Mouse (Mus musculus) mature B cell (primary cell): ENCODE data around the gene Dll4.

Experiments
- in situ Hi-C: fragments of 300-500 bp; cut with MboI; formaldehyde crosslinking; loops from 2 replicates; pipeline ENCODE4 v1.14.3; 2019

Gene Dll4

GRCm38 (mm10) chr2:119325568-119326143 is at the start of gene Dll4:
Gene Dll4 (plus strand): TSS chr2:119325784.
- in situ Hi-C loops: no loop called here

- in situ Hi-C loops: no loop called here
Observed at GRCm38 (mm10) chr2:119276926-119277325, 48.7 kb upstream of the Dll4 start.

GRCm38 (mm10) chr2:119277810-119278209 is 47.8 kb upstream of the Dll4 start:
- in situ Hi-C loops: no loop called here

DNA sequence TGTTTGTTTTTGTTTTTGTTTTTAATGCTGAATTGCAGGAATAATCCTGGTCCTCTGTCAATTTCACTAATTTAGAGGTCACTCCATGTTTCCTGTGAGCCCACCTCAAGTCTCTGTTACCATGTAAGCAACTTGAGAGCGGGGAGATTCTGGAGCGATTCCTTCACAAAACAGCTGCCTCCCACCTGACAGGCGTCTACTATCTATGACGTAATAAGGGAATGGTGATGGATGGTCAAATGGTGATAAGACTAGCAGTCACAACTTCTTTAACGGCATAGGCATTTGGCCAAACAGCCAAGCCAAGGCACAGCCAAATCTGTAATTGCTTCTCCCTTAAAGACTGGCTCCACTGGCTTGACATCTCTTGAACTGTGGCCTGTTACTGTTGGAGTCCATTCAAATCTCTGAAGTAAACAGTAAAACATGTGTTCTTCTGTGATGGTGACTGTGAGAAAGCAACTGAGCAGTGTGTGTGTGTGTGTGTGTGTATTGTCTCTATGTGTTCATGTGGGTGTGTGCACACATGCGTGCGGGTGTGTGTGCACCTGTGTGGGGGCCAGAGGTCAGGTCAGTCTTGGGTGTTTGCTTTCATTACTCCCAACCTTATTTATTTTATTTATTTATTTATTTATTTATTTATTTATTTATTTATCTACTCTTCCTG is 43.6 kb upstream of the Dll4 start:
- in situ Hi-C loops: no loop called here

DNA sequence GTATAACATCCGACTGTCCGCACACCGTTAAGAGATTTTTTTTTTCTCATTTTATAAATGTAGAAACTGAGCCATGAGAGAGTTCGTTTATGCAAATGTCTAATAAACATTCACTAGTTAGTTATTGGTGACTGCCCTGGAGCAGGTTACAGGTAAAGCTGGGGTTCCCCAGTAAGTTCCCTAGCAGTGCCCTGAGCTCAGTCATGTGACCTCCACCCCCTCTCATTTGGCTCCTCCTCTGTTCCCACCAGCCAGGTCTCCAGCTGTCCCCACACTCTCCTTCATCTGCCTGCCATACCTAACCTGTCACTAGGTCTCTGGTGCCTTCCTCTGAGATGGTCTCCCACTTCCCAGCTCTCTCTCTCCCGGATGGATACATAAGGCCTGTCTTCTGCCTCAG is 38.2 kb upstream of the Dll4 start:
- in situ Hi-C loops: no loop called here

DNA sequence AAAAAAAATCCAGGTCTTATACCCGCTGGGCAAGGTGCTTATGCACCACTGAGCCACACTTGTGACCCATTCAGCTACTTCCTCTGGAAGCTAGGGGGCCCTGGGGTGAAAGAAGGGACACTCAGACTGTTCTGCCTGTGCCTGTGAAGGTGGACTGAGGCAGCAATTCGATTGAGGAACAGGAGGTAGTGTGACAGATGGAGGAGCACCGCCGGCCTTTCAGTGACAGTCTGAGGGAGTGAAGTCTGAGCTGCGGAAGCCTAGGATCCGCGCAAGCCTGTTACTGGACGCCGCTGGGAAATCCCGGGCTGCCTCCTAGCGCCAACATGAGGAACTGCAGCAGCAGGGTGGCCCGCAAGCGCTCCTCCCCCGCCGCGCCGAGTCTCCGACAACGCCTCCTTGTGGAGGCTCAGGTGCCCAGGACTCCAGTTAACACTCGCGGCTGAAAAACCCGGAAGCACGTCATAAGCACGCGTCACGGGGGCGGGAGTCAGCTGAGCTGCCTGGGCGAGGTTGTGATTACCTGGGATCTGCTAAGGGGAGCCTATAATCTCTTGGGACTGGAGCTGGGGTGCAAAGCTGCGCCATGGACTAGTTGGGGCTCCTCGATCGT is 37.2 kb upstream of the Dll4 start, which contains the start of gene Vps18:
Gene Vps18 (plus strand): TSS at position 471 of the 613 bp plus-strand sequence.
- in situ Hi-C loops: no loop called here

DNA sequence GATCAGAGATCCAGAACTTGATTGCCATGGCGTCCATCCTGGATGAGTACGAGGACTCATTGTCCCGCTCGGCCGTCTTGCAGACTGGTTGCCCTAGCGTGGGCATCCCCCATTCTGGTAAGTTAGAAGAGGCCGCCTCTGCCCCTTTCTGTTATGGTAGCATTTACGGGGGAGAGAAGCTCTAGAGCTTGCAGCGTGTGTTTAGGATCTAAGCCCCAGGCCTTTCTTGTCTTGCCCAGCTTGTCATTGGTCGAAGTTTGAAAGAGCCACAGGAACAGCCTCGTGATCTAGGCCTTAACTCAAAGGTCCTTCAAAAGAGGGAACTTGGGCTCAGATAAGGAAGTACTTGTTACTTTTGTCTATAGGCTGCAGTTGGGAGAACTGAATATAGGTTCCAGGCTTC is 36.6 kb upstream of the Dll4 start:
- in situ Hi-C loops: no loop called here

- in situ Hi-C loops: no loop called here
Observed at GRCm38 (mm10) chr2:119292281-119292680, 33.3 kb upstream of the Dll4 start.

DNA sequence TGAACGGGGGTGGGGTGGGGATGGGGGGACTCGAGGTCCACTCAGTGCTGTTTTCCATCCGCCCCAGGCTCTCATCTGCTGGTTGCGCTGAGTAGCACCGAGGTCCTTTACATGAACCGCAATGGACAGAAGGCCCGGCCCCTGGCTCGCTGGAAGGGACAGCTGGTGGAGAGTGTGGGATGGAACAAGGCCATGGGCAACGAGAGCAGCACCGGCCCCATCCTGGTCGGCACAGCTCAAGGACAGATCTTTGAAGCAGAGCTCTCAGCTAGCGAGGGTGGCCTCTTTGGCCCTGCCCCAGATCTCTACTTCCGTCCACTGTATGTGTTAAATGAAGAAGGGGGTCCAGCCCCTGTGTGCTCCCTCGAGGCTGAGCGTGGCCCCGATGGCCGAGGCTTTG is 32.7 kb upstream of the Dll4 start:
- in situ Hi-C loops: no loop called here

- in situ Hi-C loops: no loop called here
Observed at GRCm38 (mm10) chr2:119293311-119293710, 32.3 kb upstream of the Dll4 start.

DNA sequence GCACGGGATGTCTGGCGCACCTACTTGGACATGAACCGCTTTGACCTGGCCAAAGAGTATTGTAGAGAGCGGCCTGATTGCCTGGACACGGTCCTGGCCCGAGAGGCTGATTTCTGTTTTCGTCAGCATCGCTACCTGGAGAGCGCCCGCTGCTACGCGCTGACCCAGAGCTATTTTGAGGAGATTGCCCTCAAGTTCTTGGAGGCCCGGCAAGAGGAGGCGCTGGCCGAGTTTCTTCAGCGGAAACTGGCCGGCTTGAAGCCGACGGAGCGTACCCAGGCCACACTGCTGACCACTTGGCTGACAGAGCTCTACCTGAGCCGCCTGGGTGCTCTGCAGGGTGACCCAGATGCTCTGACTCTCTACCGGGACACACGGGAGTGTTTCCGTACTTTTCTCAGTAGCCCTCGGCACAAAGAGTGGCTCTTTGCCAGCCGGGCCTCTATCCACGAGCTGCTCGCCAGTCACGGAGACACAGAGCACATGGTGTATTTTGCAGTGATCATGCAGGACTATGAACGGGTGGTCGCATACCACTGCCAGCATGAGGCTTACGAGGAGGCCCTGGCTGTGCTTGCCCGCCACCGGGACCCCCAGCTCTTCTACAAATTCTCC is 31.7 kb upstream of the Dll4 start:
- in situ Hi-C loops: no loop called here

- in situ Hi-C loops: no loop called here
Observed at GRCm38 (mm10) chr2:119294411-119294810, 31.2 kb upstream of the Dll4 start.

DNA sequence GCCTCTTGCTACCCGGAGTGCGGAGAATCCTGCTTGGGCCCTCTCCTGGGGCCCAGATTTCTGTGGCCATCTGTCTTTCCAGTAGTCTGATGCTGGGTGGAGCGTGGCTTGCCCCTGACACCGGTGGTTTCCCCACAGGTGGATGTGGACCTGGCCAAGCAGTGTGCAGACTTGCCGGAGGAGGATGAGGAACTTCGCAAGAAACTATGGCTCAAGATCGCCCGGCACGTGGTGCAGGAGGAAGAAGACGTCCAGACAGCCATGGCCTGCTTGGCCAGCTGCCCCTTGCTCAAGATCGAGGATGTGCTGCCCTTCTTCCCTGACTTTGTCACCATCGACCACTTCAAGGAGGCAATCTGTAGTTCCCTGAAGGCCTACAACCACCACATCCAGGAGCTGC is 28.8 kb upstream of the Dll4 start:
- in situ Hi-C loops: no loop called here

DNA sequence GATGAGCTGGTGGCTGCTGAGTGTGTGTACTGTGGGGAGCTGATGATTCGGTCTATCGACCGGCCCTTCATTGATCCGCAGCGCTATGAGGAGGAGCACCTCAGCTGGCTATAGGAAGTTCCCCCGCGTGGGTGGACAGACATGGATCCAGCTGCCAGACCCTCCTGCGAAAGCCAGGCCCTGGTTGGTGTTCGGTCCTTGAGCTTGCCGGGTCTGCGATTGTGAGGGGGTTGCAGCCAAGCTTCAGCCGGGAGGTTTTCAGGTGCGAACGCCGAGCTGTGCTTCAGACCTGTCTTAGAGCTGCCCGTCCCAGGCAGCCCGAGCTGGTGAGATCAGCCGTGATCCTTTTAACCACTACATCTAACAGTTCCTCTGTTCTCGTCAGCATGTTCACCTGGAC is 28.1 kb upstream of the Dll4 start:
- in situ Hi-C loops: no loop called here

DNA sequence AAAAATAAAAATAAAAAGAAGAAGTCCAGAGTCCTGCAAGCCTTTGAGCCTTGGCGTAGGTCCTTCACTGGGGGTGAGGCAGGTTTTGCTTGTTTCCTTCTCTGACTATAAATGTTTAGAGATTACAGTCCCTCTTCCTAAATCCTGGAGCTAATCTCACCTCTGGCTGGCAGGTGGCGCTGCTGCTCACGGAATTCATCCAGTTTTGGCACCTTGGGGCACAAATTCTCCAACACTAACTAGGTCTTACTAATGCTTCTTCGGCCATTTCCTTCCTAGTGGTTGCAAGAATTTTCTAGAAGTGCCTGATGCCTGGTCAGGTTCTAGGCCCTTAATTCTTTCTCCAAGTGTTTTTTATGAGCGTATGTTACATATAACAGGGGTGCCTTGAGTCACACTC is 27.3 kb upstream of the Dll4 start:
- in situ Hi-C loops: no loop called here

- in situ Hi-C loops: no loop called here
Observed at GRCm38 (mm10) chr2:119298839-119299238, 26.7 kb upstream of the Dll4 start.

DNA sequence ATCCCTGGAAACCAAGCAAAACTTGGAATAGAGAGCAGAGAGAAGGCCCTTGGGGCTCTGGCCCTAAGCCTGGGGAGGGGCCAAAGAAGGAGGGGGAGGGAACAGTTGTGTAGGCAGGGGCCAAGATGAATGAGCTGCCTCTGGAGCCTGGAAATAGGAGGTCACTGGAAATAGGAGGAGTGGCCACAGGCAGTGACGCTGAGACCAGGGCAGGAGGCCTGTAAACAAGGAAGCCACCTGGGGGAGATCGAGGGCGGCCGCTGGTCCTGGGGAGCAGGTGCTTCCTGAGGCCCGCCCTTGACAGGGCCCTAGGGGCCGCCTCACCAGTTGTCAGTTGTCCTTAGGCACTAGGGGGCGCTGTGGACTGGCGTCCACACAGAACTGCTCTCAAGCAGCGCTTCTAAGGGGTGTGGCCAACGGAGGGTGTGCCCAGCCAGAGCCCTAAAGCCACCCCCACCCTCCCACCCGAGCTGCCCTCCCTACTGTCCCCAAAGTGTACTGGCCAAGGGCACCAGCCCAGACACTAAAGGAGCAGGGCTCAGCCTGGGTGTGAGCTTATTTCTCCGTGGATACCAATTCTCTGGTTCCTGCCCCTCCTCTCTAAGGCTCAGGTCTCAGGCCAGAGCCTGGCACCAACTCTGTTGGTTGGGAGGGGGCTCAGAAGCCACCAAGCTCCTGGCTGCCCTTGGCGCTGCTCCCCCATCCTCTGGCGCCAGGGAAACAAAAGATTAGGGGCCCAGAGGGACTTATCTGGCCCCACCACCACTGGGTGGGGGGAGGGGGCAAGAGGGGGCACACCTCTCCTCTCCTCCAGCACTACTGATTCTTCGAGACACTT is 25.4 kb upstream of the Dll4 start:
- in situ Hi-C loops: no loop called here

DNA sequence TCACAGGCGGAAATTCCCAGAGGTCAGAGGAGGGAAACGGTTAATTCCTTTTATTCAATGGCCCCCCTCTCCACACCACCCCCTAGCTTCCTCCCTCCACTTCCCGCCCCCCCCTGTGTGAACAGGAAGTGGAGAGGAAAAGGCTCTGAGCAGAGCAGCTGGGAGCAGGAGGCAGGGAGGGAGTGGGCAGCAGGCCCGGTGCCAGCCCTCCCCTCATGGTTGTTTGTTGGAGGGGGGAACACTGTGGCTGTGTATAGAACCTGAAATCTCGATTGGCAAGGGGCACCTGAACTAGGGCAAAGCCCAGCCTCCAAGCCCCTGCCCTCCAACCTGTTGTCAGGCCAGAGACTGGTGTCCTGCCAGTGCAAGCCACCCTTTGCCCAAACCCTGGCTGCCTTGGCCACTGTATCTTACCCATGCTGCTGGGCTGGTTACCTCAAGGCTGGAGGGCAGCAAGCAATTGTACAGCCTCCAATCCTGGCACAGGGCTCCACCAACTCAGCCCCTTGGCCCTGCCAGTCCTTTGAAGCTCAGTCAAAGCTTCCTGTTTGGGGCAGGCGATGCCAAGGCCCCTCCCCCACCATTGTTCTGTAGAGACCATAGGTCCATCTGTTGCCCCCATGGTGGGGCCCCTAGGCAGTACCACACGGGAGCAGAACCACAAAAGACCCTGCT is 24.6 kb upstream of the Dll4 start:
- in situ Hi-C loops: no loop called here

DNA sequence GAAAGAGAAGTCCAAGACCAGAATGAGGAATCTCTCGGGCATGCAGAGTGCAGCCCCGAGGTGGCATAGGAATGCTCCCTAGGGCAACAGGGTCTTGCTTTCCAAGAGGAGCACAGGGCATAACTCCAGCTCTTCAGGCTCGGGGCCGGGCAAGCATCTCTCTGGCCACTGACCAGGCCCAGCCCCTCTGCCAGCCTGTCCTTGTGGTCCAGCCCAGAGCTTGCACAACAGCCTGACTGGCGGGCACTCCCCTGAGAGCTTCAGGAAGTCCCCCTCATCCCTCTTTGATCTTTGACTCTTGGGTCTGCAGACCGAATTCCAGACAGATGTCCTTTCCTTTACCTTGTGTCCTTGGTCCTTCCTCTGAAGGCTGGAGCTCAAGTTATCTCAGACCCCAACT is 22.7 kb upstream of the Dll4 start:
- in situ Hi-C loops: no loop called here

DNA sequence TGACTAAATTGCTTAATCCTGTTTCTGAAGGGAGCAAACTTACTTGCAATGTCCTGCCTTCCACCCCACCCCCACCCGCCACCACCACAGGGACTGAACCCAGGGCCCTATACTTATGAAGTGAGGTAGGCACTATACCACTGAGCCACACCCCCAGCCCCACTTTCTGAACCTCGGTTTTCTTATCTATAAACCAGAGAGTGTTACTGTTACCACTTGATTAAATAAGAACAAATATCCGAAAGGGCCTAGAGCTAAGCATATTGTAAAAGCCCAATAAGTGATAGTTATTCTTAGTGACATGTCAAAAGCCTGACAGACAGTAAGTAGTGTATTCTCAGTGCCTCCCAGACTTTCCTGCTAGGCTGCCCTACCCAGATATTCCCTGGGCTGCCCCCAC is 21.2 kb upstream of the Dll4 start:
- in situ Hi-C loops: no loop called here

DNA sequence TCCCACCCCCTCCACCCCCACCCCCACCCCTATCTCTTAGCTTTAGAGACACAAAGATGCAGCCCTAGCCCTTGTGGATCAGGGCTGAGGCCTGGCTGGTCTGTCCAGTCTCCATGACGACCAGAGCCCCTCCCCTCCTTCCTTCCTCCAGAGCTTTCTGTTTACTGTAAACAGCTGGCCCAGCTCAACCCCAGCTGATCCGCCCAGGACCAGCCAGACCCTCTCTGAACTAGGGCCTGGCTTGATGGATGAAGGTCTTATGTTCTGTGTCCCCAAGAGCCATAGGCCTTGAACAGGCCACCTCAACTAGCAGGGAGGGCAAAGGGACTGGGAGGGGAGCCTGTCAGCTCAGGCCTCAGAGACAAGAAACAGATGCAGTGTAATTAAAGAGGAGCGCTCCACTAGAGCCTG is 20.8 kb upstream of the Dll4 start:
- in situ Hi-C loops: no loop called here

DNA sequence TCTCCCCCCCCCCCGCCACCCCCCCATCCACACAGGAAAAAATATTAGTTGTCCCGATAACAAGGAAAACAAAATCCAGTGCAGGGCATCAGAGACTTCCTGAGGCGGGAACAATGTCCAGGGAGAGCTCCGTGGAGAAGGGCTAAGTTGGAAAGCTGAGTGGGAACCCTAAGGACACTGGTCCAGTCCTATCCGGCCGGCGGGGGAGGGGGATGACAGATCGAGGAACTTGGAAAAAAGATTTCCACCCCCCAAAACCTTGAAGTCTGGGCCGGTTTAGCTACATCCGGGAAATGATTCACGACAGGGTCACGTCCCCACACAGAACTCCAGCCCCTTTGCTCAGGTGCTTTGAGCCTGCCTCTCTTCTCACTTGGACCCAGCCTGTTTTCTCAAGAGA is 14.0 kb upstream of the Dll4 start:
- in situ Hi-C loops: no loop called here
